Mouse (Mus musculus) MEL (cell line): ENCODE results near the gene Rabep1. TPM values are rescaled to one million over a fixed set of nuclear protein-coding genes. Genes with fewer than 3 reads are reported as not detected.
A peak's percentile ranks its signal among the peaks of the same experiment; 100 is the strongest.

Experiments used
- DNase-seq: peaks from one replicate; pipeline ENCODE4 v3.0.0; 2011; ENCODE audit warnings: low read depth, low spot score
- H3K27ac ChIP-seq: 2 replicates; pipeline ENCODE4 v1.5.1; 2012; ENCODE audit warnings: low read depth, mild to moderate bottlenecking, control low read depth, low read length, moderate library complexity; ENCODE audit not compliant: control insufficient read depth
- H3K27me3 ChIP-seq, 2 experiments: fragments of 150-350 bp in 1 of 2; sonication (generic) in 1 of 2; 2 replicates each; pipeline ENCODE4 v1.6.1; 2012; ENCODE audit warnings: low read length in 2 of 2, mild to moderate bottlenecking in 2 of 2, improper control_type of control experiment in 1 of 2, moderate library complexity in 1 of 2; ENCODE audit not compliant: insufficient read depth in 2 of 2, control insufficient read depth in 1 of 2
- H3K36me3 ChIP-seq, 2 experiments: 2 replicates each; pipeline ENCODE4 v1.6.1; 2012 to 2014; ENCODE audit warnings: low read length in 2 of 2, improper control_type of control experiment in 1 of 2, inconsistent platforms in 1 of 2, mild to moderate bottlenecking in 1 of 2; ENCODE audit not compliant: insufficient read depth in 2 of 2, control insufficient read depth in 1 of 2
- H3K4me1 ChIP-seq, 2 experiments: fragments of 150-350 bp in 1 of 2; sonication (generic) in 1 of 2; 2 replicates each; pipeline ENCODE4 v1.6.1; 2012; ENCODE audit warnings: low read length in 2 of 2, improper control_type of control experiment in 1 of 2, mild to moderate bottlenecking in 1 of 2; ENCODE audit not compliant: insufficient read depth in 2 of 2, control insufficient read depth in 1 of 2
- H3K4me3 ChIP-seq, 2 experiments: fragments of 150-350 bp in 1 of 2; sonication (generic) in 1 of 2; 2 replicates each; pipeline ENCODE4 v1.5.1; 2012; ENCODE audit warnings: low read depth in 2 of 2, low read length in 2 of 2, mild to moderate bottlenecking in 2 of 2, moderate library complexity in 2 of 2, control low read depth in 1 of 2, improper control_type of control experiment in 1 of 2; ENCODE audit not compliant: control insufficient read depth in 1 of 2, insufficient read depth in 1 of 2
- H3K79me2 ChIP-seq: 2 replicates; pipeline ENCODE4 v1.6.1; 2012; ENCODE audit warnings: mild to moderate bottlenecking, low read length, moderate library complexity; ENCODE audit not compliant: control insufficient read depth, poor library complexity, insufficient read depth
- H3K9ac ChIP-seq: 2 replicates; pipeline ENCODE4 v1.6.1; 2012; ENCODE audit warnings: low read depth, mild to moderate bottlenecking, control low read depth, low read length, moderate library complexity; ENCODE audit not compliant: control insufficient read depth, poor library complexity, severe bottlenecking
- H3K9me3 ChIP-seq: fragments of 150-350 bp; sonication (generic); replicated peaks from 2 replicates; pipeline ENCODE4 v1.6.1; 2012; ENCODE audit warnings: mild to moderate bottlenecking, low read length, improper control_type of control experiment, moderate library complexity; ENCODE audit not compliant: insufficient read depth
- CTCF ChIP-seq, 3 experiments: IDR thresholded peaks in 2 of 3; conservative IDR thresholded peaks in 1 of 3; 2 replicates each; pipeline ENCODE4 v1.5.1; 2011 to 2012; ENCODE audit warnings: low read length in 3 of 3, low read depth in 2 of 3, mild to moderate bottlenecking in 2 of 3, improper control_type of control experiment in 1 of 3, inconsistent platforms in 1 of 3, mixed read lengths in 1 of 3, moderate library complexity in 1 of 3; ENCODE audit not compliant: control insufficient read depth in 1 of 3, insufficient read depth in 1 of 3, poor library complexity in 1 of 3, severe bottlenecking in 1 of 3
- E2F4 ChIP-seq: IDR thresholded peaks from 2 replicates; pipeline ENCODE4 v1.6.1; 2011; ENCODE audit warnings: low read depth, low read length, improper control_type of control experiment, borderline replicate concordance
- ELF1 ChIP-seq: IDR thresholded peaks from 2 replicates; pipeline ENCODE4 v1.6.1; 2014; ENCODE audit warnings: low read depth, mild to moderate bottlenecking, inconsistent platforms, low read length, improper control_type of control experiment, moderate library complexity
- EP300 ChIP-seq, 2 experiments: IDR thresholded peaks; 2 replicates each; pipeline ENCODE4 v1.6.1; 2011; ENCODE audit warnings: improper control_type of control experiment in 2 of 2, low read length in 2 of 2, low read depth in 1 of 2, mild to moderate bottlenecking in 1 of 2
- GATA1 ChIP-seq: IDR thresholded peaks from 2 replicates; pipeline ENCODE4 v1.6.1; 2011; ENCODE audit warnings: low read depth, low read length, improper control_type of control experiment
- HCFC1 ChIP-seq: IDR thresholded peaks from 2 replicates; pipeline ENCODE4 v1.6.1; 2012; ENCODE audit warnings: low read depth, mild to moderate bottlenecking, inconsistent platforms, low read length, improper control_type of control experiment, moderate library complexity
- MAFK ChIP-seq: IDR thresholded peaks from 2 replicates; pipeline ENCODE4 v1.6.1; 2011; ENCODE audit warnings: low read depth, mild to moderate bottlenecking, low read length, improper control_type of control experiment, borderline replicate concordance
- MAZ ChIP-seq: IDR thresholded peaks from 2 replicates; pipeline ENCODE4 v1.6.1; 2012; ENCODE audit warnings: low read depth, mild to moderate bottlenecking, inconsistent platforms, low read length, improper control_type of control experiment
- MEF2A ChIP-seq: IDR thresholded peaks from 2 replicates; pipeline ENCODE4 v1.6.1; 2014; ENCODE audit warnings: low read depth, mild to moderate bottlenecking, inconsistent platforms, low read length, improper control_type of control experiment; ENCODE audit not compliant: poor library complexity, insufficient replicate concordance, severe bottlenecking; ENCODE audit errors: extremely low read depth
- POLR2A ChIP-seq, 2 experiments: IDR thresholded peaks; 2 replicates each; pipeline ENCODE4 v1.6.1; 2011 to 2012; ENCODE audit warnings: low read length in 2 of 2, mild to moderate bottlenecking in 2 of 2, control low read depth in 1 of 2, improper control_type of control experiment in 1 of 2, low read depth in 1 of 2, moderate library complexity in 1 of 2; ENCODE audit not compliant: control insufficient read depth in 1 of 2, insufficient read depth in 1 of 2, poor library complexity in 1 of 2
- RAD21 ChIP-seq: IDR thresholded peaks from 2 replicates; pipeline ENCODE4 v1.6.1; 2011; ENCODE audit warnings: mild to moderate bottlenecking, low read depth, low read length, improper control_type of control experiment
- RCOR1 ChIP-seq: IDR thresholded peaks from 2 replicates; pipeline ENCODE4 v1.6.1; 2012; ENCODE audit warnings: low read depth, mild to moderate bottlenecking, inconsistent platforms, low read length, improper control_type of control experiment
- SMC3 ChIP-seq: IDR thresholded peaks from 2 replicates; pipeline ENCODE4 v1.6.1; 2011; ENCODE audit warnings: low read depth, low read length, improper control_type of control experiment
- UBTF ChIP-seq: IDR thresholded peaks from 2 replicates; pipeline ENCODE4 v1.6.1; 2012; ENCODE audit warnings: low read depth, mild to moderate bottlenecking, inconsistent platforms, low read length, improper control_type of control experiment, moderate library complexity, borderline replicate concordance; ENCODE audit not compliant: insufficient read depth
- ZC3H11A ChIP-seq: IDR thresholded peaks from 2 replicates; pipeline ENCODE4 v1.6.1; 2012; ENCODE audit warnings: low read depth, mild to moderate bottlenecking, inconsistent platforms, low read length, improper control_type of control experiment
- ZKSCAN1 ChIP-seq: IDR thresholded peaks from 2 replicates; pipeline ENCODE4 v1.6.1; 2012; ENCODE audit warnings: low read depth, mild to moderate bottlenecking, inconsistent platforms, low read length, improper control_type of control experiment, moderate library complexity
- ZNF384 ChIP-seq: IDR thresholded peaks from 2 replicates; pipeline ENCODE4 v1.6.1; 2012; ENCODE audit warnings: low read depth, mild to moderate bottlenecking, inconsistent platforms, low read length, improper control_type of control experiment
- polyA plus RNA-seq, 2 experiments: library from polyadenylated mRNA; stranded (reverse) in 1 of 2; unstranded in 1 of 2; fragments of >175 nt in 1 of 2; fragments of >200 nt in 1 of 2; gene quantifications; 2 replicates each; pipeline versions ENCODE4 v1.2.1 to v1.2.4; 2012; ENCODE audit warnings: low replicate concordance in 2 of 2, low read depth in 1 of 2; ENCODE audit not compliant: insufficient read length in 2 of 2, insufficient read depth in 1 of 2, missing spikeins in 1 of 2
- total RNA-seq: library from RNA; depleted of rRNA; stranded (reverse); fragments of 300-350 nt; gene quantifications from 2 replicates; pipeline ENCODE4 v1.2.3, GENCODE M21; 2012

Rabep1 gene
- total and polyA plus RNA-seq, 3 experiments: 24.2 to 72.2 (median 34.3) TPM

DNA sequence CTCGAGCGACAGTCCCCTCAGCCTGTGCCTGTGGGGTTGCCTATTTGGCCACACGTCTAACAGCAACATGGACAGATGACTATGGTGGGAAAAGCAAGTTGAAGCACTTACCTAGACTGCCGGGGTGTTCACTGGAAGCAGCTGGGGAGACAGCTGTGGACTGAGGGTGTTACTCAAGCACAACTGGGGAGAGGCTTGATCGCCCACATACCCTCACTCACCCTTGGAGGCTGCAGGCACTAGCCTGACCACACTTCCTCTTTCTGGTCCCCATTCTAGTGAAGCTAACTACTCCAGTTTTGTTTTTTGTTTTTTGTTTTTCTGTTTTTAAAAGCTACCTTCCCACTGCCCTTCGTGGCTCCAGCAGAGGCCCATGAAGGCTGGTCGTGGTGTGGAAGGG lies 32.2 kb upstream of the Rabep1 start, which contains the start of gene Scimp:
Scimp (minus strand) TSS at position 222 of the 400 bp plus-strand sequence.
- Histone ChIP-seq H3K4me1 (0 out of 4 replicates have a peak, but pooled peaks cover 0 to 9% of the 10 kb centered on the region in 2 experiments), H3K79me2 (no peaks in the 10 kb centered on the region), H3K9ac (peak within 1 kb of the TSS; percentile 35; the same call in 1 of the 2 replicates), H3K9me3 (no peaks in the 10 kb centered on the region), H3K36me3 (peaks cover 0 to 2% of the 10 kb centered on the region in 2 experiments; a peak in 2 of 4 replicates), H3K4me3 (no peak within 1 kb of the TSS), H3K27me3 (peaks cover 9 to 13% of the 10 kb centered on the region in 2 experiments), H3K27ac (no peak within 1 kb of the TSS)
- TF ChIP-seq SMC3 (no peak), EP300 (IDR thresholded peaks at IDR 0.05; ENCODE audit: low read depth in 1 of 2, low read length in 2 of 2) (peak in 1 of 2 experiments; percentile 15; a peak in 1 of 4 replicates)
- DNase-seq: peak; percentile 68

DNA sequence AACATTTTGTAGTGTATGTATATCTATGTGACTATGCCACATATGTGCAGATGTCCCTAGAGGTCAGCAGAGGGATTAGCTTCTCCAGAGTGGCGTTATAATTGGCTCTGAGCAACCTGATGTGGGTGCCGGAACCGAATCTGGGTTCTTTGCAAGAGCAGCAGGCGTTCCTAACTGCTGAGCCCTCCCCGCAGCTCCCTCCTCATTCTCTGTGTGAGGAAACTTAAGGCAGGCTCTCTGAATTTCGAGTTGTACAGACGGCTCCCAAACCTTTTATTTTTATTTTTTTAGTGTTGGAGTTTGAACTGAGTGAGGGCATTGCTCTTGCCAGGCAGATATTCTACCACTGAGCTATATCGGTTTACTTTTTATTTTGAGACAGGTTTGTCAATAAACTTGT lies 29.5 kb upstream of the Rabep1 start:
- peak; percentile 35 for DNase-seq
- Histone ChIP-seq H3K27ac (no peak overlapping the region), H3K9me3 (no peaks in the 10 kb centered on the region), H3K36me3 (peaks cover 0 to 2% of the 10 kb centered on the region in 2 experiments; a peak in 2 of 4 replicates), H3K79me2 (no peaks in the 10 kb centered on the region), H3K4me1 (0 out of 4 replicates have a peak, but pooled peaks cover 0 to 9% of the 10 kb centered on the region in 2 experiments), H3K9ac (no peak overlapping the region), H3K4me3 (no peak overlapping the region)
- TF ChIP-seq CTCF (IDR thresholded peaks at IDR 0.05 in 2 of 3, conservative IDR thresholded peaks at IDR 0.05 in 1 of 3; ENCODE audit: control insufficient read depth in 1 of 3, insufficient read depth in 1 of 3, low read depth in 2 of 3, low read length in 3 of 3, poor library complexity in 1 of 3, severe bottlenecking in 1 of 3) (no peak; a peak in 1 of 6 replicates), HCFC1 (no peak), UBTF (no peak), ZNF384 (no peak), MEF2A (no peak), ZKSCAN1 (no peak), POLR2A (IDR thresholded peaks at IDR 0.05; ENCODE audit: control insufficient read depth in 1 of 2, insufficient read depth in 1 of 2, low read depth in 1 of 2, low read length in 2 of 2, poor library complexity in 1 of 2) (no peak), ELF1 (no peak), RCOR1 (no peak), MAFK (no peak)
- TF ChIP-seq, all 39 proteins: peak for 0
- H3K27me3 ChIP-seq: peaks cover 6 to 7% of the 10 kb centered on the region in 2 experiments

DNA sequence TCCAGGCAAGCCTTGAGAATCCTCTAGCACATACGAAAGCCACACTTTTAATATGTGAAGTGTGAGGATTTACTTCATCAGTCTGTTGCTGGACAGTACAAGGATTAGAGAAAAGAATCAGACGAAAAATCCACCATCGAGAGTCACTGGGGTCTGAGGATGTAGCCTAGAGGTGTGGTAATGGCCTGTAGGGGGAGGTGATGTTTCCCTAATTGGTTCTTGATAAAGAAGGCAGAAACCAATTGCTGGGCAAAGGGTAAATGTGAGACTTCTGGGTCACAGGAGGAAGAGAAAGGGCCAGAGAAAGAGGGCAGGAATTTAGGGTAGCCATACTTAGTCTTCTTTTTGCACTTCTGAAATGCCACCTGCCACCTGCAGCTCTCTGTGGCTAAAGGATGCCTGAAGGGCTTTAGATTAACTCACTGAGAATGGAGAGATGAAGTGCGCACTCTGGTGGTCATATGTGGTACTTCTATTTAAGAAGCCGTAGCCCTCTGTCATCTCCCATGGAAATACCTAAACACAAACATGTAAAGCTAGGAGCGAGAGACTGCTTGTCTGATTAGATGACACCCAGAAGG lies 29.0 kb upstream of the Rabep1 start:
- H3K9ac ChIP-seq: no peak overlapping the region
- H3K9me3 ChIP-seq: no peaks in the 10 kb centered on the region
- peak; percentile 89 for DNase-seq
- TF ChIP-seq ZC3H11A (0 out of 2 replicates have a peak, but pooled peaks have one; percentile 1), E2F4 (no peak), GATA1 (peak; percentile 19; the same call in 1 of the 2 replicates), RCOR1 (no peak), RAD21 (peak; percentile 53), CTCF (IDR thresholded peaks at IDR 0.05 in 2 of 3, conservative IDR thresholded peaks at IDR 0.05 in 1 of 3; ENCODE audit: control insufficient read depth in 1 of 3, insufficient read depth in 1 of 3, low read depth in 2 of 3, low read length in 3 of 3, poor library complexity in 1 of 3, severe bottlenecking in 1 of 3) (peak; percentile 50 to 88 (median 73)), SMC3 (peak; percentile 66), POLR2A (IDR thresholded peaks at IDR 0.05; ENCODE audit: control insufficient read depth in 1 of 2, insufficient read depth in 1 of 2, low read depth in 1 of 2, low read length in 2 of 2, poor library complexity in 1 of 2) (no peak), MAZ (no peak)
- H3K4me3 ChIP-seq: no peak overlapping the region
- H3K79me2 ChIP-seq: no peaks in the 10 kb centered on the region
- H3K4me1 ChIP-seq: 0 out of 4 replicates have a peak, but pooled peaks cover 0 to 9% of the 10 kb centered on the region in 2 experiments
- no peak overlapping the region for H3K27ac ChIP-seq
- peaks cover 0 to 2% of the 10 kb centered on the region in 2 experiments; a peak in 2 of 4 replicates for H3K36me3 ChIP-seq
- H3K27me3 ChIP-seq: peaks cover 6 to 7% of the 10 kb centered on the region in 2 experiments
